Mouse (Mus musculus): Measurements from ENCODE around the gene Ndufv3. TPM values are rescaled to one million over a fixed set of nuclear protein-coding genes. Genes with fewer than 3 reads are reported as not detected.
"Not testable (repeated sequence)": the region's sequence is repeated elsewhere in the genome, so short reads cannot be mapped to it uniquely, and the experiment has no call there.

Gene Ndufv3
- polyA plus RNA-seq, 1 experiment: 97.0 TPM

GRCm38 (mm10) chr17:31535871-31536629 is 16.1 kb downstream of the Ndufv3 start:
- no peaks in the 10 kb centered on the region for H3K4me1 ChIP-seq (ENCODE audit: control insufficient read depth, insufficient read depth, low read length)
- 32% methylated on average over 8 of the region's 8 CpGs for WGBS
- no peak overlapping the region for H3K27ac ChIP-seq (ENCODE audit: control insufficient read depth, insufficient read depth, low read depth, low read length, poor library complexity)
- TF ChIP-seq POLR2A (IDR thresholded peaks at IDR 0.05; ENCODE audit: borderline replicate concordance, control insufficient read depth, low read depth, low read length): no peak
- no peak for TF ChIP-seq CTCF (IDR thresholded peaks at IDR 0.05; ENCODE audit: control insufficient read depth, insufficient read depth, low read length)
- no peak overlapping the region for H3K4me3 ChIP-seq (replicated peaks; ENCODE audit: control insufficient read depth, low read depth, low read length)

- WGBS: 60% methylated on average over 3 of the region's 3 CpGs
- H3K4me3 ChIP-seq (replicated peaks; ENCODE audit: control insufficient read depth, low read depth, low read length): no peak overlapping the region
- no peak overlapping the region for H3K27ac ChIP-seq (ENCODE audit: control insufficient read depth, insufficient read depth, low read depth, low read length, poor library complexity)
- H3K4me1 ChIP-seq (ENCODE audit: control insufficient read depth, insufficient read depth, low read length): no peaks in the 10 kb centered on the region; the same call in 1 of the 2 replicates
- no peak for TF ChIP-seq POLR2A (IDR thresholded peaks at IDR 0.05; ENCODE audit: borderline replicate concordance, control insufficient read depth, low read depth, low read length)
- TF ChIP-seq CTCF (IDR thresholded peaks at IDR 0.05; ENCODE audit: control insufficient read depth, insufficient read depth, low read length): no peak
Measured at GRCm38 (mm10) chr17:31540101-31540500, 20.2 kb downstream of the Ndufv3 start.

- no peaks in the 10 kb centered on the region; the same call in 1 of the 2 replicates for H3K4me1 ChIP-seq (ENCODE audit: control insufficient read depth, insufficient read depth, low read length)
- TF ChIP-seq POLR2A (IDR thresholded peaks at IDR 0.05; ENCODE audit: borderline replicate concordance, control insufficient read depth, low read depth, low read length): no peak
- no peak for TF ChIP-seq CTCF (IDR thresholded peaks at IDR 0.05; ENCODE audit: control insufficient read depth, insufficient read depth, low read length)
Measured at GRCm38 (mm10) chr17:31540809-31541459, 21.0 kb downstream of the Ndufv3 start.

GRCm38 (mm10) chr17:31541460-31541831 is 21.5 kb downstream of the Ndufv3 start:
- Histone ChIP-seq H3K4me3 (replicated peaks; ENCODE audit: control insufficient read depth, low read depth, low read length) (no peak overlapping the region), H3K27ac (ENCODE audit: control insufficient read depth, insufficient read depth, low read depth, low read length, poor library complexity) (no peak overlapping the region), H3K4me1 (ENCODE audit: control insufficient read depth, insufficient read depth, low read length) (no peaks in the 10 kb centered on the region; the same call in 1 of the 2 replicates)
- 81% methylated on average over 6 of the region's 6 CpGs for WGBS
- TF ChIP-seq POLR2A (IDR thresholded peaks at IDR 0.05; ENCODE audit: borderline replicate concordance, control insufficient read depth, low read depth, low read length) (no peak), CTCF (IDR thresholded peaks at IDR 0.05; ENCODE audit: control insufficient read depth, insufficient read depth, low read length) (no peak)

More at GRCm38 (mm10) chr17:31540809-31541459, 21.0 kb downstream of the Ndufv3 start:
- 71% methylated on average over 4 of the region's 4 CpGs for WGBS
- Histone ChIP-seq H3K4me3 (replicated peaks; ENCODE audit: control insufficient read depth, low read depth, low read length) (no peak overlapping the region), H3K27ac (ENCODE audit: control insufficient read depth, insufficient read depth, low read depth, low read length, poor library complexity) (no peak overlapping the region)

- TF ChIP-seq CTCF (IDR thresholded peaks at IDR 0.05; ENCODE audit: control insufficient read depth, insufficient read depth, low read length) (no peak), POLR2A (IDR thresholded peaks at IDR 0.05; ENCODE audit: borderline replicate concordance, control insufficient read depth, low read depth, low read length) (no peak)
- WGBS: 47% methylated on average over 6 of the region's 6 CpGs
- Histone ChIP-seq H3K27ac (ENCODE audit: control insufficient read depth, insufficient read depth, low read depth, low read length, poor library complexity) (no peak overlapping the region), H3K4me1 (ENCODE audit: control insufficient read depth, insufficient read depth, low read length) (no peaks in the 10 kb centered on the region; the same call in 1 of the 2 replicates), H3K4me3 (replicated peaks; ENCODE audit: control insufficient read depth, low read depth, low read length) (no peak overlapping the region)
Measured at GRCm38 (mm10) chr17:31543574-31543973, 23.7 kb downstream of the Ndufv3 start.

- TF ChIP-seq CTCF (IDR thresholded peaks at IDR 0.05; ENCODE audit: control insufficient read depth, insufficient read depth, low read length) (no peak), POLR2A (IDR thresholded peaks at IDR 0.05; ENCODE audit: borderline replicate concordance, control insufficient read depth, low read depth, low read length) (no peak)
- H3K4me1 ChIP-seq (ENCODE audit: control insufficient read depth, insufficient read depth, low read length): no peaks in the 10 kb centered on the region; the same call in 1 of the 2 replicates
- WGBS: 82% methylated on average over 9 of the region's 9 CpGs
- H3K4me3 ChIP-seq (replicated peaks; ENCODE audit: control insufficient read depth, low read depth, low read length): no peak overlapping the region
- H3K27ac ChIP-seq (ENCODE audit: control insufficient read depth, insufficient read depth, low read depth, low read length, poor library complexity): no peak overlapping the region
Measured at GRCm38 (mm10) chr17:31546444-31547196, 26.7 kb downstream of the Ndufv3 start.

GRCm38 (mm10) chr17:31547974-31548373 is 28.1 kb downstream of the Ndufv3 start:
- TF ChIP-seq POLR2A (IDR thresholded peaks at IDR 0.05; ENCODE audit: borderline replicate concordance, control insufficient read depth, low read depth, low read length) (no peak), CTCF (IDR thresholded peaks at IDR 0.05; ENCODE audit: control insufficient read depth, insufficient read depth, low read length) (no peak)
- H3K4me3 ChIP-seq (replicated peaks; ENCODE audit: control insufficient read depth, low read depth, low read length): no peak overlapping the region
- H3K27ac ChIP-seq (ENCODE audit: control insufficient read depth, insufficient read depth, low read depth, low read length, poor library complexity): no peak overlapping the region
- 79% methylated on average over 3 of the region's 3 CpGs for WGBS
- no peaks in the 10 kb centered on the region; the same call in 1 of the 2 replicates for H3K4me1 ChIP-seq (ENCODE audit: control insufficient read depth, insufficient read depth, low read length)

- Histone ChIP-seq H3K4me3 (replicated peaks; ENCODE audit: control insufficient read depth, low read depth, low read length) (no peak overlapping the region), H3K27ac (ENCODE audit: control insufficient read depth, insufficient read depth, low read depth, low read length, poor library complexity) (no peak overlapping the region), H3K4me1 (ENCODE audit: control insufficient read depth, insufficient read depth, low read length) (no peaks in the 10 kb centered on the region; the same call in 1 of the 2 replicates)
- 67% methylated on average over 8 of the region's 8 CpGs for whole genome bisulfite sequencing
- TF ChIP-seq CTCF (IDR thresholded peaks at IDR 0.05; ENCODE audit: control insufficient read depth, insufficient read depth, low read length) (no peak), POLR2A (IDR thresholded peaks at IDR 0.05; ENCODE audit: borderline replicate concordance, control insufficient read depth, low read depth, low read length) (no peak)
Measured at GRCm38 (mm10) chr17:31549389-31549788, 29.5 kb downstream of the Ndufv3 start.

- not testable (repeated sequence) for H3K4me1 ChIP-seq (ENCODE audit: control insufficient read depth, insufficient read depth, low read length); H3K4me3 ChIP-seq (replicated peaks; ENCODE audit: control insufficient read depth, low read depth, low read length); H3K27ac ChIP-seq (ENCODE audit: control insufficient read depth, insufficient read depth, low read depth, low read length, poor library complexity)
- WGBS: 91% methylated on average over 23 of the region's 23 CpGs
Measured at GRCm38 (mm10) chr17:31552601-31553000, 32.7 kb downstream of the Ndufv3 start.
